In the genomic region with DNA sequence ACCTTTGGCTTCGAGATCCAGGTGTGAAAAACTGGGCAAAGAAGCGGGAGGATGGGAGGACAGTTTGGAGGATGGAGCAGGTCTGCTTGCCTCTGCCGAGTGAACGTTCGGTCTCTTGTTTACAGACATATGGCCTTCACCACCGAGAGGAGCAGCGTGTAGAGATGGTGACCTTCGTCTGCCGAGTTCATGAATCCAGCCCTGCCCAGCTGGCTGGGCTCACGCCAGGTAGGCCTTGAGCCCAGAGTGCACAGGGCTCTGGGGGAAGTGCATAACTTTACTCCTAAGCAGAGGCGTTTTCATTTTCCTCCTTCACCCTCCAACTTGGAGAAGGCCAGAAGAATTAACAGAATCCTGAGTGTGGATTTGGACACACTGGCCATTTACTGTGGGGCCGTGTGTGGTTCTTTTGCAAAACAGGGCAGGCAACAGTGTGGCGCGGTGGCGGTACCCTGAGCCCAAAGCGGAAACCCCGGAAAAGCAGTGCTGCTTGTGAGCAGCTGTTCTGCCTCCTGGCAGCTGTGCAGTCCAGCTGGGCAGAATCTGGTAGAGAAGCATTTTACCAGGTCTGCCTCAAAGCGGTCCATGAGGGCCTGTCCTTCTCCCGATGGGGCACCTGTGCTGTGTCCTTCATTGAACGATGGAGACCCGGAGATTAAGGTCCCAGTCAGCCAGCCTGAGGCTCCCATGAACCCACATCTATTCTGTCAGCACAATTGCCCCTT, we compare ENCODE assay signal across 10 mouse cellular contexts. TPM values are rescaled to one million over a fixed set of nuclear protein-coding genes. Genes with fewer than 3 reads are reported as not detected.
DNase-seq lines count a peak whose midpoint lies in the region; ATAC-seq and TF ChIP-seq lines count a peak whose summit lies in the region.
"Had no signal": no experiment of that assay in that cellular context is flagged by ENCODE, and none has a peak within 500 bp of the region (broad histone marks: within the 10 kb centered on the region; RNA-seq: fewer than 3 reads in every experiment).

No protein-coding gene starts in this region.

- ATAC-seq in embryonic facial prominence, embryonic 13.5 days (ENCODE audit: insufficient number of reproducible peaks, insufficient read depth, low FRiP score, low TSS enrichment, low read depth): no peak
- no peak for ATAC-seq in hindbrain, embryonic 14.5 days (ENCODE audit: low FRiP score)

- no peaks in the 10 kb centered on the region for H3K9me3 ChIP-seq in embryonic facial prominence, embryonic 13.5 days
- no peaks in the 10 kb centered on the region for H3K9me3 ChIP-seq in heart, embryonic 10.5 days
- no peaks in the 10 kb centered on the region for H3K9me3 ChIP-seq in hindbrain, embryonic 14.5 days (ENCODE audit: control insufficient read depth, low read length)
- H3K9me3 ChIP-seq: forebrain, embryonic 12.5 days had no signal

- H3K4me2 ChIP-seq in embryonic facial prominence, embryonic 13.5 days: no peak overlapping the region
- H3K4me2 ChIP-seq in hindbrain, embryonic 14.5 days (replicated peaks): no peak overlapping the region
- H3K4me2 ChIP-seq: forebrain, embryonic 12.5 days had no signal

- no peak for TF ChIP-seq CTCF in liver, adult 2 months (IDR thresholded peaks at IDR 0.05; ENCODE audit: low read depth, low read length)

- DNase-seq in liver, adult 2 months (ENCODE audit: extremely low read depth, low read depth, low spot score): peak; percentile 60
- DNase-seq in liver: no peak
- DNase-seq in heart, embryonic 10.5 days (ENCODE audit: low spot score): no peak
- peak; percentile 48 for DNase-seq in lung, postnatal 36 days
- DNase-seq in urinary bladder, postnatal 10 days (ENCODE audit: low spot score): no peak
- no peak for DNase-seq in hindbrain, embryonic 14.5 days (ENCODE audit: low spot score)
- no peak for DNase-seq in cerebellum, adult 18-20 months

- no peak overlapping the region for H3K4me3 ChIP-seq in liver, adult 2 months (ENCODE audit: insufficient read depth, low read depth, low read length)
- no peak overlapping the region for H3K4me3 ChIP-seq in embryonic facial prominence, embryonic 13.5 days
- no peak overlapping the region for H3K4me3 ChIP-seq in heart, embryonic 10.5 days
- no peak overlapping the region for H3K4me3 ChIP-seq in hindbrain, embryonic 14.5 days (replicated peaks; ENCODE audit: low read length)
- H3K4me3 ChIP-seq: forebrain, embryonic 12.5 days; megakaryocyte, embryonic 14.5 days had no signal

- no peak overlapping the region for H3K27ac ChIP-seq in liver, adult 2 months (replicated peaks; ENCODE audit: insufficient read depth, low read depth, low read length)
- H3K27ac ChIP-seq in embryonic facial prominence, embryonic 13.5 days: peak overlapping the region; percentile 92; the same call in 1 of the 2 replicates
- H3K27ac ChIP-seq in heart, embryonic 10.5 days: peak overlapping the region; percentile 3; the same call in 1 of the 2 replicates
- H3K27ac ChIP-seq in hindbrain, embryonic 14.5 days: no peak overlapping the region
- H3K27ac ChIP-seq: forebrain, embryonic 12.5 days had no signal

- no peak for TF ChIP-seq POLR2A in liver, adult 2 months (IDR thresholded peaks at IDR 0.05; ENCODE audit: extremely low read depth, insufficient read depth, low read length)

- H3K27me3 ChIP-seq in liver, adult 2 months (ENCODE audit: control insufficient read depth, insufficient read depth, low read length): peaks cover 5% of the 10 kb centered on the region; the same call in 1 of the 2 replicates
- no peaks in the 10 kb centered on the region for H3K27me3 ChIP-seq in embryonic facial prominence, embryonic 13.5 days
- peaks cover 69% of the 10 kb centered on the region for H3K27me3 ChIP-seq in heart, embryonic 10.5 days (ENCODE audit: insufficient read depth, poor library complexity, severe bottlenecking)
- H3K27me3 ChIP-seq in hindbrain, embryonic 14.5 days (ENCODE audit: control insufficient read depth, insufficient read depth, low read length): peaks cover 8% of the 10 kb centered on the region

- no peak overlapping the region for H3K9ac ChIP-seq in liver, adult 2 months (ENCODE audit: low read depth, low read length)
- H3K9ac ChIP-seq in embryonic facial prominence, embryonic 13.5 days: no peak overlapping the region
- no peak overlapping the region for H3K9ac ChIP-seq in hindbrain, embryonic 14.5 days
- H3K9ac ChIP-seq: forebrain, embryonic 12.5 days had no signal

- WGBS in liver, adult 2 months: 53% methylated on average over 21 of the region's 21 CpGs
- 87% methylated on average over 21 of the region's 21 CpGs for WGBS in embryonic facial prominence, embryonic 13.5 days
- 84% methylated on average over 21 of the region's 21 CpGs for WGBS in heart, embryonic 10.5 days
- WGBS in hindbrain, embryonic 14.5 days: 90% methylated on average over 21 of the region's 21 CpGs

- no peaks in the 10 kb centered on the region for H3K36me3 ChIP-seq in liver, adult 2 months (ENCODE audit: control insufficient read depth, insufficient read depth, low read length)
- peaks cover 44% of the 10 kb centered on the region for H3K36me3 ChIP-seq in embryonic facial prominence, embryonic 13.5 days
- H3K36me3 ChIP-seq in heart, embryonic 10.5 days: peaks cover 34% of the 10 kb centered on the region
- 0 out of 2 replicates have a peak, but pooled peaks cover 6% of the 10 kb centered on the region for H3K36me3 ChIP-seq in hindbrain, embryonic 14.5 days (replicated peaks; ENCODE audit: control insufficient read depth, insufficient read depth)

- H3K79me2 ChIP-seq in liver, adult 2 months (ENCODE audit: control insufficient read depth, insufficient read depth, low read length): no peaks in the 10 kb centered on the region

- no peaks in the 10 kb centered on the region for H3K4me1 ChIP-seq in liver, adult 2 months (ENCODE audit: control insufficient read depth, insufficient read depth, low read length)
- H3K4me1 ChIP-seq in embryonic facial prominence, embryonic 13.5 days: peaks cover 60% of the 10 kb centered on the region
- H3K4me1 ChIP-seq in heart, embryonic 10.5 days: peaks cover 39% of the 10 kb centered on the region
- H3K4me1 ChIP-seq in hindbrain, embryonic 14.5 days (replicated peaks; ENCODE audit: control insufficient read depth, insufficient read depth, low read length): peaks cover 15% of the 10 kb centered on the region

RNA-seq across cellular contexts. Expression of a gene that starts 5.0 kb away (rescaled TPM):
- total RNA-seq in liver, adult 2 months (2014; rRNA removed): 0.92 and 1.5 TPM in 2 replicates
- 1.2 and 1.5 TPM in 2 replicates for polyA plus RNA-seq in liver, adult 2 months (2012; rRNA removed)
- 7.4 and 8.0 TPM in 2 replicates for polyA plus RNA-seq in embryonic facial prominence, embryonic 13.5 days (2015; fragmentation: Nextera tagmentation; extraction: Ambion mirVana)
- 3.4 and 5.0 TPM in 2 replicates for polyA plus RNA-seq in heart, embryonic 10.5 days (2016; fragmentation: Nextera tagmentation; extraction: Ambion mirVana)
- 1.6 and 2.5 TPM in 2 replicates for polyA plus RNA-seq in hindbrain, embryonic 14.5 days (2014; fragmentation: Nextera tagmentation; extraction: Ambion mirVana)

RNA-seq across cellular contexts. Expression of a gene that starts 25.0 kb away (rescaled TPM):
- total RNA-seq in liver, adult 2 months (2014; rRNA removed): 0.18 and 0.60 TPM in 2 replicates
- 0.70 and 0.89 TPM in 2 replicates for polyA plus RNA-seq in liver, adult 2 months (2012; rRNA removed)
- polyA plus RNA-seq in embryonic facial prominence, embryonic 13.5 days (2015; fragmentation: Nextera tagmentation; extraction: Ambion mirVana): 9.1 and 9.5 TPM in 2 replicates
- polyA plus RNA-seq in heart, embryonic 10.5 days (2016; fragmentation: Nextera tagmentation; extraction: Ambion mirVana): 8.0 and 13.0 TPM in 2 replicates
- polyA plus RNA-seq in hindbrain, embryonic 14.5 days (2014; fragmentation: Nextera tagmentation; extraction: Ambion mirVana): 5.0 and 5.1 TPM in 2 replicates

RNA-seq across cellular contexts. Expression of a gene that starts 55.0 kb away (rescaled TPM):
- total RNA-seq in liver, adult 2 months (2014; rRNA removed): 55.3 and 63.2 TPM in 2 replicates
- polyA plus RNA-seq in liver, adult 2 months (2012; rRNA removed): 89.3 and 94.5 TPM in 2 replicates
- polyA plus RNA-seq in embryonic facial prominence, embryonic 13.5 days (2015; fragmentation: Nextera tagmentation; extraction: Ambion mirVana): 65.9 and 68.4 TPM in 2 replicates
- 59.5 and 77.0 TPM in 2 replicates for polyA plus RNA-seq in heart, embryonic 10.5 days (2016; fragmentation: Nextera tagmentation; extraction: Ambion mirVana)
- polyA plus RNA-seq in hindbrain, embryonic 14.5 days (2014; fragmentation: Nextera tagmentation; extraction: Ambion mirVana): 65.4 and 66.3 TPM in 2 replicates

RNA-seq across cellular contexts. Expression of a gene that starts 55.2 kb away (rescaled TPM):
- total RNA-seq in liver, adult 2 months (2014; rRNA removed): 4.5 and 5.0 TPM in 2 replicates
- polyA plus RNA-seq in liver, adult 2 months (2012; rRNA removed): 9.4 and 9.6 TPM in 2 replicates
- polyA plus RNA-seq in embryonic facial prominence, embryonic 13.5 days (2015; fragmentation: Nextera tagmentation; extraction: Ambion mirVana): 8.0 TPM in 2 replicates
- polyA plus RNA-seq in heart, embryonic 10.5 days (2016; fragmentation: Nextera tagmentation; extraction: Ambion mirVana): 5.4 and 5.6 TPM in 2 replicates
- 30.0 and 35.7 TPM in 2 replicates for polyA plus RNA-seq in hindbrain, embryonic 14.5 days (2014; fragmentation: Nextera tagmentation; extraction: Ambion mirVana)

Comparison
In these comparisons a context has a peak if more than half of its experiments do, and no peak if none do; other contexts are left out.
1. DNase-seq: peak in liver, adult 2 months (single experiment) and lung, postnatal 36 days (single experiment); none in liver (single experiment), heart, embryonic 10.5 days (single experiment), urinary bladder, postnatal 10 days (single experiment), hindbrain, embryonic 14.5 days (single experiment) and cerebellum, adult 18-20 months (0 of 2).
2. H3K27ac ChIP-seq: peak in embryonic facial prominence, embryonic 13.5 days (single experiment) and heart, embryonic 10.5 days (single experiment); none in liver, adult 2 months (single experiment) and hindbrain, embryonic 14.5 days (single experiment).